Mouse (Mus musculus) hindbrain, embryonic 12.5 days (tissue): ENCODE measurements around the gene Krt82. TPM values are rescaled to one million over a fixed set of nuclear protein-coding genes. Genes with fewer than 3 reads are reported as not detected.
A peak's percentile ranks its signal among the peaks of the same experiment; 100 is the strongest.

Experiments used
- ATAC-seq: fragments of 200-750 bp; cut with Nextera tagmentation; 2 replicates; pipeline ENCODE4 v1.8.0; 2017; ENCODE audit warnings: moderate TSS enrichment; ENCODE audit not compliant: low FRiP score
- H3K27ac ChIP-seq: fragments of 300-500 bp; sonication (generic); 2 replicates; pipeline ENCODE4 v1.5.1; 2016; ENCODE audit warnings: mild to moderate bottlenecking
- H3K27me3 ChIP-seq: fragments of 300-500 bp; sonication (generic); 2 replicates; pipeline ENCODE4 v1.6.1; 2016; ENCODE audit warnings: mild to moderate bottlenecking
- H3K36me3 ChIP-seq: fragments of 300-500 bp; sonication (generic); 2 replicates; pipeline ENCODE4 v1.6.1; 2016; ENCODE audit warnings: mild to moderate bottlenecking
- H3K4me1 ChIP-seq: fragments of 300-500 bp; sonication (generic); 2 replicates; pipeline ENCODE4 v1.6.1; 2016
- H3K4me2 ChIP-seq: fragments of 300-500 bp; sonication (generic); replicated peaks from 2 replicates; pipeline ENCODE4 v1.6.1; 2016; ENCODE audit warnings: mild to moderate bottlenecking
- H3K4me3 ChIP-seq: fragments of 300-500 bp; sonication (generic); 2 replicates; pipeline ENCODE4 v1.5.1; 2016; ENCODE audit warnings: mild to moderate bottlenecking
- H3K9ac ChIP-seq: fragments of 300-500 bp; sonication (generic); 2 replicates; pipeline ENCODE4 v1.6.1; 2016; ENCODE audit warnings: mild to moderate bottlenecking, moderate library complexity
- H3K9me3 ChIP-seq: fragments of 300-500 bp; sonication (generic); replicated peaks from 2 replicates; pipeline ENCODE4 v1.6.1; 2016; ENCODE audit warnings: mild to moderate bottlenecking
- WGBS: fragments of 180-500 bp; shearing (Covaris S2); methylation state at CpG from one replicate; pipeline ENCODE4 v1.1.7; 2016; 5-methylcytosine and 5-hydroxymethylcytosine counted together
- polyA plus RNA-seq: library from polyadenylated mRNA; unstranded; fragments of >200 nt; fragmentation: Nextera tagmentation; extraction: Ambion mirVana; gene quantifications from 2 replicates; pipeline ENCODE4 v1.2.1, GENCODE M21; 2016

Gene Krt82
- not detected in 2 replicates for polyA plus RNA-seq

DNA sequence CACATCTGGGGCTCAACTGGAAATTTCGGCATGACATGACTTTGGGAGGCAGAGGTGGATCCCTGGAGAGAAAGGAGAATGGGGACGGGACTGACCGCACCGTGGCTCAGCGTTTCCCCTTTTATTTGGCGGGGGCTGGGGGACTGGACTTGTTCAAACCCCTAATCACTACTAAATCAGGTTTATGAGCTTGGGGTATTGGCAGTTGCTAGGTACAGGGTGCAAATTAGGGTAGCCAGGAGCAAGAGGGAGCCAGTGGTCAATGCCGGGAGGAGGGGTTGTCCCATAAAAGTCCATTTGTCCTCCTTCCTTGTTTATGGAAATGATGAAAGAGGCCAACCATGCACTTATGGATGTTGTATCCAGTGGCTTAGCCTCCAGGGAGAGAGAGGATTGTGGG, at the start of gene Krt82:
TSS of gene Krt82 (minus strand) at position 101 of the 400 bp plus-strand sequence.
- H3K36me3 ChIP-seq, result no peaks in the 10 kb centered on the region
- no peak within 1 kb of the TSS for H3K27ac ChIP-seq
- no peak within 1 kb of the TSS for H3K9ac ChIP-seq
- ATAC-seq, result no peak
- H3K4me1 ChIP-seq, result peaks cover 10% of the 10 kb centered on the region
- H3K4me2 ChIP-seq, result no peak within 1 kb of the TSS
- peaks cover 21% of the 10 kb centered on the region for H3K27me3 ChIP-seq
- H3K4me3 ChIP-seq, result no peak within 1 kb of the TSS
- H3K9me3 ChIP-seq, result no peaks in the 10 kb centered on the region
- WGBS, result 83% methylated on average over 7 of the region's 7 CpGs

DNA sequence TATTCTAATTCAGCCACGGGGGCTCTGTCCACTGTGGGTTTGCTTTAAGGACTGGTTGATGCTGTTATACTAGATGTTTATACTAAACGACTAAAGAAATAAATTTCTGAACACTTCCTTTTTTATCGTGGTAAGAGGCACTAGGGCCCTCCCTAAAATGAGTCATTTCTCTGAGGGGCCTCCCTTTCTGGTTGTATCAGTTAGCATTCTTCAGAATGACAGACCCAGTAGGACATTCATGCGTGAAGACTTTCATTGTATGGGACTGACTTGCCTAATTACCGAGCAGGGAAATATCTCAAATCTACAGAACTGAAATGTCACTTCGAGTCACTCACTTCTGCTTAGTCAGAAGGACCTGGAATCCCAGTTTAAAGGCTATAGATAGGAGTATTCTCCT, 48.7 kb upstream of the Krt82 start:
- Histone ChIP-seq H3K9me3 (no peaks in the 10 kb centered on the region), H3K27ac (no peak overlapping the region), H3K4me1 (no peaks in the 10 kb centered on the region), H3K4me2 (no peak overlapping the region), H3K4me3 (no peak overlapping the region), H3K27me3 (no peaks in the 10 kb centered on the region), H3K36me3 (no peaks in the 10 kb centered on the region), H3K9ac (no peak overlapping the region)
- ATAC-seq, result no peak
- 59% methylated on average over 6 of the region's 6 CpGs for WGBS

DNA sequence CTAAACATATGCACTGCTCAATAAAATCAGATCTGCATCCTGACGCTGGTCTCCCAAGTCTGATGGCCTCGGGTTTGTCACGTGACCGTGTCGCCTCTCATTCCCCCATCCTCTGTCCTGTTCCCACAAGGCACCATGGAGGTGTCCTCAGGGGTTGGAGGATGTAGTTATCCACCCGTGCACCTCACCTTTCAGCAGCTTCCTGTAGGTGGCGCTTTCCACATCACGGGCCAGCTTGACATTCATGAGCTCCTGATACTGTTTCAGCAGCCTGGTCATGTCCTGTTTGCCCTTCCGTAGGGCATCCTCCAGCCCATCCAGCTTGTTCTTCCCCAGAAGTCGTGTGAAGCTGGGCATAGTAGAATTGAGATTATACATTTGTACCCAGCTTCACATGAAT, 37.7 kb upstream of the Krt82 start:
- Histone ChIP-seq H3K27me3 (no peaks in the 10 kb centered on the region), H3K4me3 (no peak overlapping the region), H3K36me3 (no peaks in the 10 kb centered on the region), H3K9me3 (no peaks in the 10 kb centered on the region), H3K4me1 (no peaks in the 10 kb centered on the region), H3K27ac (no peak overlapping the region), H3K4me2 (no peak overlapping the region), H3K9ac (no peak overlapping the region)
- no peak for ATAC-seq
- 79% methylated on average over 10 of the region's 10 CpGs for WGBS

DNA sequence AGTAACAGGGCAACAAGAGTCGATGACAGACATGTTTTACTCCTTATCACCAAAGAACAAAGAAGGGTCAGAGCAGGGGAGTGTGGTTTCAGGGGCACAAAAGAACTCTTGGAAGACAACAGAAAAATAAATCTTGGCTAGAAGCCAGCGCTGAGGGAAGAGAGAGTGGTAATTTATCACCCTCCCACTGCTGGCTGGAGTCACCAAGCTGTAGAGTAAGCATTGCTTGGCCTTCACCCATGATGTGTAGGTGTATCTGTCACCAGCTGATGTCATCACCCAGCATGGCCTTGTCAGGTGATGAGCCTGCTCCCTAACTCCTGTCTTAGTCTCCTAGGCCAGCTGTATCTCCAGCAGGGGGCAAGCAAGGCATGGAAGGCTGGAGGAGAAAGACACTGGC, 34.0 kb upstream of the Krt82 start:
- WGBS, result 34% methylated on average over 2 of the region's 2 CpGs
- H3K9me3 ChIP-seq, result no peaks in the 10 kb centered on the region
- ATAC-seq, result no peak
- no peak overlapping the region for H3K4me3 ChIP-seq
- H3K27ac ChIP-seq, result no peak overlapping the region
- no peak overlapping the region for H3K4me2 ChIP-seq
- no peaks in the 10 kb centered on the region for H3K36me3 ChIP-seq
- no peaks in the 10 kb centered on the region for H3K4me1 ChIP-seq
- H3K27me3 ChIP-seq, result no peaks in the 10 kb centered on the region
- no peak overlapping the region for H3K9ac ChIP-seq

DNA sequence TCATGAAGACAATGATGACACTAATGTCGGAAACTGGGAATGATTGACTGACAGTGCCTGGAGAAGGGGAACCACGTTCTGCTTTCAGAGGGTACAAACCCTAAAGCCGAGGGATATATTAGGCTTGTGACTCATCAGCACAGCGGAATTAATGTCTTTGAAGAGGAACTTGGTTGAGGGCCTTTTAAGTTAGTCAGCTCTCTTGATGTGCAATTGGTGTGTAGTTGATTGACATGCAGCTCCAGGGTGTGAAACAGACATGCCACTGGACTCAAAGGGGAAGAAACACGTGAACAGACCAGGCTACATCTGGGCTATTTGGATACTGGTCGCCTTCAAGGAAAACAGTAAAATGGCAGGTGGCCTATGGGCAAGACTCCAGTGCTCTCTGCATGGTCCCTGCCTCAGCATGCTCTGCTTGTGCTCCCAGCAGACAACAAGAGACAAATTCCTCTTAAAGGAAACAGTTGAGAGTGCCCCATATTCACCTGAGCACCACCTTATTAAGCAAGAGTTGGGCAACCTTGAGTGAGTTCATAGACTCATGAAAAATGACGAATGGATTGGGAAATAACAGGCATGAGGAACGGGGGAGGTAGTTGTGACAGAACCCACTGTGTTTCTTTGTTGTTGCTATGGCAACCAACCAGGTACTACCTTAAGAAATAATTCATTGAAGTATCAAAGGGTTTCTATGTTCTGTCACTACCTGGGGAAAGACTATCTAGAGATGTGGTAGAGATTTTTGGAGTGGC, 32.9 kb upstream of the Krt82 start:
- H3K9ac ChIP-seq, result no peak overlapping the region
- H3K4me1 ChIP-seq, result no peaks in the 10 kb centered on the region
- ATAC-seq, result no peak
- no peak overlapping the region for H3K27ac ChIP-seq
- no peaks in the 10 kb centered on the region for H3K36me3 ChIP-seq
- no peaks in the 10 kb centered on the region for H3K9me3 ChIP-seq
- no peak overlapping the region for H3K4me2 ChIP-seq
- no peak overlapping the region for H3K4me3 ChIP-seq
- 87% methylated on average over 8 of the region's 8 CpGs for WGBS
- H3K27me3 ChIP-seq, result no peaks in the 10 kb centered on the region

DNA sequence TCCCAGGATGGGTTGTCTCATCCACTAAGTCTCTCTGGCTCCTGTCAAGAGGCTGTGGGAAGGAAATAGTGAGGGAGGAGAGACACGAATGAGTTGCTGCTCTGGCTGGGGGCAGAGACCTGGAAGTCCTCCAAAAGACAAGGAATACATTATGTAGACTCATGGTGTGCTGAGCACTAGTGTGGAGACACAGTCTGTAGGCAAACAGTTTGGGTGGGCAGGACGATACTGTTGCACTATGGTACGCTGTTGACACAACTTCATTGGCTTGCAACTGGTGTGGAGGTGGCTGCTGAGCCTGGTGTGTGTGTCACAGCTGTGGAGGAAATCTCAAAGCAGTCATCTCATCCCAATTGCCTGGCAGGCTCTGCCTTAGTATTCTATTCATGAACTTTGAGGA, 31.2 kb upstream of the Krt82 start:
- 79% methylated on average over 3 of the region's 3 CpGs for WGBS
- Histone ChIP-seq H3K27me3 (no peaks in the 10 kb centered on the region), H3K4me3 (no peak overlapping the region), H3K9ac (no peak overlapping the region), H3K4me1 (no peaks in the 10 kb centered on the region), H3K9me3 (no peaks in the 10 kb centered on the region), H3K36me3 (no peaks in the 10 kb centered on the region), H3K27ac (no peak overlapping the region), H3K4me2 (no peak overlapping the region)
- no peak for ATAC-seq

DNA sequence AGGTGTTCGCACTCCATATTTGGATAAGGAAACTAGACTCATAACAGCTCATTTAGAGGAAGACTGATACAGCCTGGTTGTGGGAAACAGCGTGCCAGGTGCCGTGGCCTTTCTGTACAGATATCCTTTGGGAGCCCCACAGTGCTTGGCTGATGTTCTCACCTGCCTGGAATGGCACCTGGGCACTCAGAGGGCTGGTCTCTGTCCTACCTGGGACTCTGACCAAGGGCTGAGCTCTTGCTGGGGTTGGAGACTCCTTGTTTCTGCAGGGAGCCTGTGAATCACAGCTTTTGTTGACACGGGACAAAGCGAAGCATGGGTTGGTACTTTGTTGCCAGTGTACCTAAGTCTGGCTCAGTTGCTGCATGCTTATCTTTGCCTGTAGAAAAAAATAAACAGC, 25.0 kb upstream of the Krt82 start:
- 90% methylated on average over 5 of the region's 5 CpGs for WGBS

DNA sequence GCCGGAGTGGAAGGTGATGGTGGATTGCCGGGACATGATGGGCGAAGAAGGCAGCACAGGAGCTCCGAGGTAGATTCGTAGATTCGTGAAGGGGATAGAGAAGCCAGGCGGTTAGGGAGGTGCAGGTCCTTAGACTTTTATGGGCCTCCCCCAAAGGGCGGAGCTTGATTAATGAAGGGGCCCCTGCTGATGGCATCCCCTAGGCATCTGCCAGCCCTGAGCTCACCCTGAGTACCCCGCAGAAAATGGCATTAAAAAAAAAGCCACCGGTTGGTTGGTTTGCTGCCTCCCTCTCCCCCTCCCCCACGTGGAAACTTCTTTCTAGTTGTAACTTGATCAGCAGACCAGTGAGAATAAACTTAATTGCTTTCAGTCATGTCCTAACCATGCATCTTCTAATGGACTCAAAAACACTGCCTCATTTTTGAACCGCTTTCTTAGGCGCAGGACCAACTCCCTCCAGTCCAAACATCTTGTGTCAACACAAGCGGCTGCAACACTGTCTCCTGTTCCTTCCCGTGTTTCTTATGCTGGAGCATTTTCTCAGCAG, 23.4 kb upstream of the Krt82 start, which contains the start of gene Krt75:
TSS of gene Krt75 (minus strand) at position 109 of the 550 bp plus-strand sequence.
- WGBS, result 74% methylated on average over 15 of the region's 15 CpGs
- H3K4me3 ChIP-seq, result no peak within 1 kb of the TSS
- no peak for ATAC-seq
- no peaks in the 10 kb centered on the region for H3K36me3 ChIP-seq
- H3K9ac ChIP-seq, result no peak within 1 kb of the TSS
- no peaks in the 10 kb centered on the region for H3K9me3 ChIP-seq
- no peaks in the 10 kb centered on the region for H3K4me1 ChIP-seq
- no peak within 1 kb of the TSS for H3K4me2 ChIP-seq
- no peak within 1 kb of the TSS for H3K27ac ChIP-seq
- 0 out of 2 replicates have a peak, but pooled peaks cover 3% of the 10 kb centered on the region for H3K27me3 ChIP-seq

More for the DNA sequence above, 25.0 kb upstream of the Krt82 start:
- H3K27ac ChIP-seq, result no peak overlapping the region
- H3K4me3 ChIP-seq, result no peak overlapping the region
- no peak overlapping the region for H3K4me2 ChIP-seq
- no peak overlapping the region for H3K9ac ChIP-seq
- no peaks in the 10 kb centered on the region for H3K9me3 ChIP-seq
- 0 out of 2 replicates have a peak, but pooled peaks cover 3% of the 10 kb centered on the region for H3K27me3 ChIP-seq
- ATAC-seq, result no peak
- no peaks in the 10 kb centered on the region for H3K4me1 ChIP-seq
- no peaks in the 10 kb centered on the region for H3K36me3 ChIP-seq

DNA sequence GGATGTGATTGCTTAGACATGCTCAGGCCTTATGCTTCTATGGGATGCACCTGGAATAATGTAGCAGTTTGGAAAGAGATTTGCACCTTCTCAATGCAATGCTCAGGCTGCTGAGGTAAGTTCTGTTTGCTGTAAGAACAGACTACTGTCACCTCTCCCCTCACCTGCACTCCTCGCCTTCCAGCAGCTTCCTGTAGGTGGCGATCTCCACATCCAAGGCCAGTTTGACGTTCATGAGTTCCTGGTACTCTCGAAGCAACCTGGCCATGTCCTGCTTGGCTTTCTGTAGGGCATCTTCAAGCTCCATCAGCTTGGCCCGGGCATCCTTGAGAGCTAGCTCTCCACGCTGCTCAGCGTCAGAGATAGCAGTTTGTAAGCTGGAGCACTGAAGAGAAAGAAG, 17.3 kb upstream of the Krt82 start:
- Histone ChIP-seq H3K27ac (no peak overlapping the region), H3K4me1 (no peaks in the 10 kb centered on the region), H3K36me3 (no peaks in the 10 kb centered on the region), H3K27me3 (no peaks in the 10 kb centered on the region), H3K9ac (no peak overlapping the region), H3K9me3 (no peaks in the 10 kb centered on the region), H3K4me2 (no peak overlapping the region), H3K4me3 (no peak overlapping the region)
- ATAC-seq, result no peak
- WGBS, result 50% methylated on average over 7 of the region's 7 CpGs

DNA sequence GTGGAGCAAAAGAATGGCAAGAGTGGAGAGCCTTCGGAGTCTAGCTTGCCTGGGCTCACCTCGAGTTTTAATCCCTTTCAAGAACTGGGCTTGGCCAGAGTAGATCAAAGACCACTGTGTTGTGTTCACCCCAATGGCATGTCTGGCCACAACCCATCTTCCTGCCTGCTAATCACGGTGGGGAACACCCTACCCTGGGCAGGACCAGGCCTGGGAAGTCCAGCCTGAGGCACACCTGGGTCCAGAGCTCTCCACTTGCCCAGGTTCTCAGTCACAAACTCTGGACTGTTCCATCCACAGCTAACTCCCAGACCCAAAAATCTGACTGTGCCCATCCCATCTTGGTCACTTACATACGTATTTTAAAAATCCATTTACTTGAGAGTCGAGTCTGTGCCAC, 12.4 kb upstream of the Krt82 start, which contains the start of gene Krt90:
TSS of gene Krt90 (minus strand) at position 101 of the 400 bp plus-strand sequence.
- Histone ChIP-seq H3K4me3 (no peak within 1 kb of the TSS), H3K27ac (no peak within 1 kb of the TSS), H3K4me2 (no peak within 1 kb of the TSS), H3K36me3 (no peaks in the 10 kb centered on the region), H3K9me3 (no peaks in the 10 kb centered on the region), H3K27me3 (peaks cover 4% of the 10 kb centered on the region; the same call in 1 of the 2 replicates), H3K9ac (no peak within 1 kb of the TSS), H3K4me1 (peaks cover 8% of the 10 kb centered on the region)
- no peak for ATAC-seq
- WGBS, result 76% methylated on average over 5 of the region's 5 CpGs

DNA sequence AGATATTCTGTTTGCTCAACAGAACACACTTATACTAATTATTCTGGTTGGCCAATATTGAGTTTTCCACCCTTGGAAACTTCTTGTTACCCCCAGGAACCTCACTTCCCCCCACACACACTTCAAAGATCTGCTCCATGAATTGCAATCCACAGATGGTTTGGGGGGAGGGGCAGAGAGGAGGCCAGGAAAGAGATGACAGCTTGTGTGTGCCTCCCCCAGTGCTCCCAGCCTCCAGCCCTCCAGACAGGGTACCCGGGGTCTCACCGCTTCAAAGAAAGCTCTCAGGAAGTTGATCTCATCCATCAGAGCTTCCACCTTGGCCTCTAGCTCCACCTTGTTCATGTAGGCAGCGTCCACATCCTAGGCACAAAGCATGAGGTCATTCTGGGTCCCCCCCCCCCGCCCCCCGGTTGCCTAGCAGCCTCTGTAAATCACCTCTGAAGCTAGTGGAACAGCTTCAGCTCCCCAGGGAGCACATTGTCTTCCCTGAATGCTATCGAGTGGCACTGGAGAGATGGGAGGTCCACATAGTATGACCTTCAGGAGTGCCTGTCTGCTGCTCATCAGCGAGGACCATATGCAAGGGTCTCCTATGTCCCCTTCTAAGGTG, 7.7 kb upstream of the Krt82 start:
- H3K4me3 ChIP-seq, result no peak overlapping the region
- no peak overlapping the region for H3K9ac ChIP-seq
- peaks cover 12% of the 10 kb centered on the region for H3K27me3 ChIP-seq
- 5% methylated on average over 7 of the region's 7 CpGs for WGBS
- H3K4me1 ChIP-seq, result peaks cover 15% of the 10 kb centered on the region
- H3K36me3 ChIP-seq, result no peaks in the 10 kb centered on the region
- no peaks in the 10 kb centered on the region for H3K9me3 ChIP-seq
- no peak overlapping the region for H3K27ac ChIP-seq
- H3K4me2 ChIP-seq, result no peak overlapping the region
- ATAC-seq, result no peak

DNA sequence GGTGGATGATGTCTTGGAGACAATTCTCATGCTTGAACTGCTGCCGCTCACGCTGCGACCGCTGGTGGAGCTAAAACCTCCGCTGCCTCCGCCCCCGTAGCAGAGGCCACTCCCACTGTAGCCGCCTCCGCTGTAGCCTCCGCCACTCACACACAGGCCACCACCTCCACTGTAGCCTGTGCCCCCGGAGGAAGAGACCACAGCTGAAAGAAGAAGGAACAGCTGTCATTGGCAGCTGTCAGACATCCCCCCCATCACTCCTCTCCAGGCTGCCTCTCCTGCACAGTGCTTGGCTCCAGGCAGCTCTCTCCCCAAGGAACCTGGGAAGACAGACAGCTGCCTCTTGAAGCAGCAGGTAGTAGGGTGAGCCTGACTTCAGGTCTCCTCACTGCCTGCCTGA, 2.7 kb upstream of the Krt82 start:
- WGBS, result 1% methylated on average over 11 of the region's 11 CpGs
- Histone ChIP-seq H3K4me2 (peak overlapping the region; percentile 39), H3K27me3 (peaks cover 21% of the 10 kb centered on the region), H3K36me3 (no peaks in the 10 kb centered on the region), H3K27ac (no peak overlapping the region), H3K4me1 (peaks cover 17% of the 10 kb centered on the region), H3K9ac (peak overlapping the region; percentile 41; the same call in 1 of the 2 replicates), H3K9me3 (no peaks in the 10 kb centered on the region), H3K4me3 (no peak overlapping the region)
- peak; percentile 76; the same call in 1 of the 2 replicates for ATAC-seq
